Mouse (Mus musculus) v-Abl transformed pro-B cells (cell line): ENCODE data around the gene Kansl1l.

Experiments used
- in situ Hi-C, 2 experiments: fragments of 400-800 bp; cut with MboI; formaldehyde crosslinking; loops; one replicate each; pipeline ENCODE4 v1.15.1; 2025; ENCODE audit not compliant: unreplicated experiment in 2 of 2

The Kansl1l gene

GRCm38 (mm10) chr1:66821966-66822365, 4.6 kb upstream of the Kansl1l start:
- in situ Hi-C loops: no loop called here

GRCm38 (mm10) chr1:66820241-66820640, 2.9 kb upstream of the Kansl1l start:
- in situ Hi-C loops: no loop called here

GRCm38 (mm10) chr1:66817865-66818315, 528 bp upstream of the Kansl1l start:
- in situ Hi-C loops: no loop called here

GRCm38 (mm10) chr1:66816837-66817452, 417 bp downstream of the Kansl1l start:
- in situ Hi-C loops: no loop called here

- in situ Hi-C loops: no loop called here
Observed at GRCm38 (mm10) chr1:66815941-66816777, 1.2 kb downstream of the Kansl1l start.

- in situ Hi-C loops: no loop called here
Observed at GRCm38 (mm10) chr1:66814756-66815155, 2.6 kb downstream of the Kansl1l start.

- in situ Hi-C loops: no loop called here
Observed at GRCm38 (mm10) chr1:66813191-66813590, 4.2 kb downstream of the Kansl1l start.

GRCm38 (mm10) chr1:66806821-66807220, 10.5 kb downstream of the Kansl1l start:
- in situ Hi-C loops: loop anchor here in 1 of 2 experiments (5.0 kb wide), 1 partner anchor 35 kb away; no protein-coding TSS in a partner anchor

GRCm38 (mm10) chr1:66805408-66805807, 12.0 kb downstream of the Kansl1l start:
- in situ Hi-C loops: loop anchor here in 1 of 2 experiments (5.0 kb wide), 1 partner anchor 33 kb away; no protein-coding TSS in a partner anchor

- in situ Hi-C loops: loop anchor here in 1 of 2 experiments (5.0 kb wide), 1 partner anchor 32 kb away; no protein-coding TSS in a partner anchor
Observed at GRCm38 (mm10) chr1:66804710-66805109, 12.7 kb downstream of the Kansl1l start.

- in situ Hi-C loops: no loop called here
Observed at GRCm38 (mm10) chr1:66797962-66798361, 19.4 kb downstream of the Kansl1l start.

- in situ Hi-C loops: no loop called here
Observed at GRCm38 (mm10) chr1:66792838-66793466, 24.4 kb downstream of the Kansl1l start.

GRCm38 (mm10) chr1:66782296-66782695, 35.1 kb downstream of the Kansl1l start:
- in situ Hi-C loops: no loop called here

GRCm38 (mm10) chr1:66781027-66781426, 36.3 kb downstream of the Kansl1l start:
- in situ Hi-C loops: no loop called here

GRCm38 (mm10) chr1:66778798-66779197, 38.6 kb downstream of the Kansl1l start:
- in situ Hi-C loops: no loop called here

GRCm38 (mm10) chr1:66777878-66778277, 39.5 kb downstream of the Kansl1l start:
- in situ Hi-C loops: no loop called here

- in situ Hi-C loops: no loop called here
Observed at GRCm38 (mm10) chr1:66768764-66769163, 48.6 kb downstream of the Kansl1l start.

GRCm38 (mm10) chr1:66730581-66730980, 86.8 kb downstream of the Kansl1l start:
- in situ Hi-C loops: loop anchor here in 1 of 2 experiments (5.0 to 25.0 kb wide), 2 partner anchors 42 to 1468 kb away; no protein-coding TSS in a partner anchor

- in situ Hi-C loops: loop anchor here in 1 of 2 experiments (25.0 kb wide), 1 partner anchor 1526 kb away; the partner anchor contains the start of genes Idh1 and Pikfyve
Observed at GRCm38 (mm10) chr1:66712859-66713258, 104.5 kb downstream of the Kansl1l start.

GRCm38 (mm10) chr1:66704523-66704922, 112.8 kb downstream of the Kansl1l start:
- in situ Hi-C loops: loop anchor here (10.0 to 25.0 kb wide), 2 partner anchors 1517 to 1520 kb away; partner anchors contain the start of genes Idh1 (in 2 of the 2) and Pikfyve (in 2 of the 2)
